Mouse (Mus musculus) midbrain, postnatal 0 days (tissue): ENCODE data around the gene Nacc2. TPM values are rescaled to one million over a fixed set of nuclear protein-coding genes. Genes with fewer than 3 reads are reported as not detected.

ENCODE experiments used
- ATAC-seq: fragments of 200-750 bp; cut with Nextera tagmentation; 2 replicates; pipeline ENCODE4 v1.8.0; 2017; ENCODE audit warnings: moderate number of reproducible peaks, mild to moderate bottlenecking, moderate TSS enrichment, moderate library complexity; ENCODE audit not compliant: low FRiP score
- DNase-seq: peaks from one replicate; pipeline ENCODE4 v3.0.0-alpha.2; 2015; ENCODE audit warnings: low spot score
- H3K27ac ChIP-seq: fragments of 300-500 bp; sonication (generic); 2 replicates; pipeline ENCODE4 v1.5.1; 2014; ENCODE audit warnings: low read depth, mild to moderate bottlenecking, low read length, mixed read lengths
- H3K27me3 ChIP-seq: fragments of 300-500 bp; sonication (generic); 2 replicates; pipeline ENCODE4 v1.6.1; 2014; ENCODE audit warnings: low read length, control low read depth, mixed read lengths; ENCODE audit not compliant: insufficient read depth
- H3K36me3 ChIP-seq: fragments of 300-500 bp; sonication (generic); 2 replicates; pipeline ENCODE4 v1.6.1; 2014; ENCODE audit warnings: low read length, control low read depth, mixed read lengths; ENCODE audit not compliant: insufficient read depth
- H3K4me1 ChIP-seq: fragments of 300-500 bp; sonication (generic); 2 replicates; pipeline ENCODE4 v1.6.1; 2014; ENCODE audit warnings: mild to moderate bottlenecking, control low read depth, antibody characterized with exemption, low read length, mixed read lengths; ENCODE audit not compliant: insufficient read depth
- H3K4me2 ChIP-seq: fragments of 300-500 bp; sonication (generic); 2 replicates; pipeline ENCODE4 v1.6.1; 2014; ENCODE audit warnings: low read depth, mild to moderate bottlenecking, low read length, mixed read lengths; ENCODE audit not compliant: poor library complexity, severe bottlenecking
- H3K4me3 ChIP-seq: fragments of 300-500 bp; sonication (generic); 2 replicates; pipeline ENCODE4 v1.5.1; 2014; ENCODE audit warnings: low read depth, mild to moderate bottlenecking, low read length, moderate library complexity
- H3K9ac ChIP-seq: fragments of 300-500 bp; sonication (generic); replicated peaks from 2 replicates; pipeline ENCODE4 v1.6.1; 2014; ENCODE audit warnings: mild to moderate bottlenecking, low read length, moderate library complexity, mixed read lengths; ENCODE audit not compliant: poor library complexity, severe bottlenecking
- H3K9me3 ChIP-seq: fragments of 300-500 bp; sonication (generic); 2 replicates; pipeline ENCODE4 v1.6.1; 2016; ENCODE audit warnings: low read length, control low read depth
- CTCF ChIP-seq: IDR thresholded peaks from 2 replicates; pipeline ENCODE4 v1.5.1; 2016; ENCODE audit warnings: antibody characterized with exemption, mild to moderate bottlenecking
- WGBS: fragments of 180-500 bp; shearing (Covaris S2); extraction: QIAGEN DNeasy Blood & Tissue Kit; methylation state at CpG from one replicate; pipeline ENCODE4 v1.1.7; 2014; 5-methylcytosine and 5-hydroxymethylcytosine counted together
- polyA plus RNA-seq: library from polyadenylated mRNA; unstranded; fragments of >200 nt; fragmentation: Nextera tagmentation; extraction: Ambion mirVana; gene quantifications from 2 replicates; pipeline ENCODE4 v1.2.1, GENCODE M21; 2015
- total RNA-seq: library from RNA; depleted of rRNA; stranded (reverse); fragments of >200 nt; gene quantifications from 2 replicates; pipeline ENCODE4 v1.2.3, GENCODE M21; 2014; rRNA removed

Gene Nacc2
- total and polyA plus RNA-seq, 2 experiments from 2014 or later: 21.4 to 40.7 TPM

GRCm38 (mm10) chr2:26013674-26014073 is 109.3 kb downstream of the Nacc2 start:
- Histone ChIP-seq H3K9ac (no peak overlapping the region), H3K9me3 (no peaks in the 10 kb centered on the region), H3K36me3 (peaks cover 60% of the 10 kb centered on the region), H3K4me3 (no peak overlapping the region), H3K27me3 (no peaks in the 10 kb centered on the region), H3K27ac (no peak overlapping the region), H3K4me1 (no peaks in the 10 kb centered on the region), H3K4me2 (no peak overlapping the region)
- no peak for TF ChIP-seq CTCF
- DNase-seq (no peak), ATAC-seq (no peak)
- WGBS: 97% methylated on average over 3 of the region's 3 CpGs

DNA sequence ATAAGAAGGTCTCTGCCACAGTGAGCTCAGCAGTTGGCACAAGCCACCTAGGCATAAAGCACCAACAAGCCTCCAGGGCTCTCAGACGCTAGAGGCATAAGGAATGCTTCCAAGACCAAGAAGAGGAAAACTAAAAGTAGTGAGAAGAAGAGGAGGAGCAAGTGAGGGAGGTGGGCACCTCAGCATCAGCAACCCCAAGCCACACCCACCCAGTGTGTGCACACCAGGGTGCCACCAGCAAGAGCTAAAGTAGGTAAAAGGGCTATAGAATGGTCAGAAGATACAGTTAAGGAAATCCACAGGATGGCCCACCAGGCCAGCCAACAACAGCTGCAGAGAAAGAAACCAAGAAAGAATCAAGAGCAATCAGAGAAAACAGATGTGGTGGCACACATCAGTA is 111.6 kb downstream of the Nacc2 start:
- H3K27me3 ChIP-seq: no peaks in the 10 kb centered on the region
- no peak overlapping the region for H3K4me3 ChIP-seq
- no peaks in the 10 kb centered on the region for H3K9me3 ChIP-seq
- H3K27ac ChIP-seq: no peak overlapping the region
- DNase-seq (no peak), ATAC-seq (no peak)
- no peak for TF ChIP-seq CTCF
- peaks cover 76% of the 10 kb centered on the region for H3K36me3 ChIP-seq
- WGBS: 82% methylated on average over 1 of the region's 1 CpGs
- H3K4me2 ChIP-seq: no peak overlapping the region
- no peaks in the 10 kb centered on the region for H3K4me1 ChIP-seq
- no peak overlapping the region for H3K9ac ChIP-seq

Other genes with a start within 250 kb of the Nacc2 start
- 141 and 157 TPM in 2 replicates for gene Camsap1, start 139.9 kb downstream of the Nacc2 start, total RNA-seq
- 57.5 and 61.3 TPM in 2 replicates for gene Camsap1, start 139.9 kb downstream of the Nacc2 start, polyA plus RNA-seq
- 100 and 123 TPM in 2 replicates for gene Ubac1, start 101.5 kb downstream of the Nacc2 start, total RNA-seq
- 151 and 158 TPM in 2 replicates for gene Ubac1, start 101.5 kb downstream of the Nacc2 start, polyA plus RNA-seq
- 0.38 TPM in 1 of 2 replicates, not detected in the other for gene Lhx3, start 85.1 kb upstream of the Nacc2 start, total RNA-seq
- gene Lhx3, start 85.1 kb upstream of the Nacc2 start, polyA plus RNA-seq: 0.12 TPM in 1 of 2 replicates, not detected in the other
- gene Qsox2, start 114.3 kb upstream of the Nacc2 start, total RNA-seq: 19.2 and 25.6 TPM in 2 replicates
- 8.4 and 9.9 TPM in 2 replicates for gene Qsox2, start 114.3 kb upstream of the Nacc2 start, polyA plus RNA-seq
- 2.8 and 3.7 TPM in 2 replicates for gene Ccdc187, start 171.3 kb upstream of the Nacc2 start, total RNA-seq
- gene Ccdc187, start 171.3 kb upstream of the Nacc2 start, polyA plus RNA-seq: 0.16 and 0.23 TPM in 2 replicates
- gene Gpsm1, start 192.3 kb upstream of the Nacc2 start, total RNA-seq: 286 and 298 TPM in 2 replicates
- gene Gpsm1, start 192.3 kb upstream of the Nacc2 start, polyA plus RNA-seq: 162 and 163 TPM in 2 replicates
- 27.4 and 34.3 TPM in 2 replicates for gene Dnlz, start 228.9 kb upstream of the Nacc2 start, total RNA-seq
- 24.1 and 26.0 TPM in 2 replicates for gene Dnlz, start 228.9 kb upstream of the Nacc2 start, polyA plus RNA-seq
- 7.0 and 11.9 TPM in 2 replicates for gene Card9, start 237.7 kb upstream of the Nacc2 start, total RNA-seq
- 1.4 and 1.6 TPM in 2 replicates for gene Card9, start 237.7 kb upstream of the Nacc2 start, polyA plus RNA-seq